Mouse (Mus musculus) midbrain, postnatal 0 days (tissue): ENCODE measurements around the gene Trp63. TPM values are rescaled to one million over a fixed set of nuclear protein-coding genes. Genes with fewer than 3 reads are reported as not detected.

Source experiments
- ATAC-seq: fragments of 200-750 bp; cut with Nextera tagmentation; 2 replicates; pipeline ENCODE4 v1.8.0; 2017; ENCODE audit warnings: moderate number of reproducible peaks, mild to moderate bottlenecking, moderate TSS enrichment, moderate library complexity; ENCODE audit not compliant: low FRiP score
- DNase-seq: peaks from one replicate; pipeline ENCODE4 v3.0.0-alpha.2; 2015; ENCODE audit warnings: low spot score
- H3K27ac ChIP-seq: fragments of 300-500 bp; sonication (generic); 2 replicates; pipeline ENCODE4 v1.5.1; 2014; ENCODE audit warnings: low read depth, mild to moderate bottlenecking, low read length, mixed read lengths
- H3K27me3 ChIP-seq: fragments of 300-500 bp; sonication (generic); 2 replicates; pipeline ENCODE4 v1.6.1; 2014; ENCODE audit warnings: low read length, control low read depth, mixed read lengths; ENCODE audit not compliant: insufficient read depth
- H3K36me3 ChIP-seq: fragments of 300-500 bp; sonication (generic); 2 replicates; pipeline ENCODE4 v1.6.1; 2014; ENCODE audit warnings: low read length, control low read depth, mixed read lengths; ENCODE audit not compliant: insufficient read depth
- H3K4me1 ChIP-seq: fragments of 300-500 bp; sonication (generic); 2 replicates; pipeline ENCODE4 v1.6.1; 2014; ENCODE audit warnings: mild to moderate bottlenecking, control low read depth, antibody characterized with exemption, low read length, mixed read lengths; ENCODE audit not compliant: insufficient read depth
- H3K4me2 ChIP-seq: fragments of 300-500 bp; sonication (generic); 2 replicates; pipeline ENCODE4 v1.6.1; 2014; ENCODE audit warnings: low read depth, mild to moderate bottlenecking, low read length, mixed read lengths; ENCODE audit not compliant: poor library complexity, severe bottlenecking
- H3K4me3 ChIP-seq: fragments of 300-500 bp; sonication (generic); 2 replicates; pipeline ENCODE4 v1.5.1; 2014; ENCODE audit warnings: low read depth, mild to moderate bottlenecking, low read length, moderate library complexity
- H3K9ac ChIP-seq: fragments of 300-500 bp; sonication (generic); replicated peaks from 2 replicates; pipeline ENCODE4 v1.6.1; 2014; ENCODE audit warnings: mild to moderate bottlenecking, low read length, moderate library complexity, mixed read lengths; ENCODE audit not compliant: poor library complexity, severe bottlenecking
- H3K9me3 ChIP-seq: fragments of 300-500 bp; sonication (generic); 2 replicates; pipeline ENCODE4 v1.6.1; 2016; ENCODE audit warnings: low read length, control low read depth
- CTCF ChIP-seq: IDR thresholded peaks from 2 replicates; pipeline ENCODE4 v1.5.1; 2016; ENCODE audit warnings: antibody characterized with exemption, mild to moderate bottlenecking
- WGBS: fragments of 180-500 bp; shearing (Covaris S2); extraction: QIAGEN DNeasy Blood & Tissue Kit; methylation state at CpG from one replicate; pipeline ENCODE4 v1.1.7; 2014; 5-methylcytosine and 5-hydroxymethylcytosine counted together
- polyA plus RNA-seq: library from polyadenylated mRNA; unstranded; fragments of >200 nt; fragmentation: Nextera tagmentation; extraction: Ambion mirVana; gene quantifications from 2 replicates; pipeline ENCODE4 v1.2.1, GENCODE M21; 2015
- total RNA-seq: library from RNA; depleted of rRNA; stranded (reverse); fragments of >200 nt; gene quantifications from 2 replicates; pipeline ENCODE4 v1.2.3, GENCODE M21; 2014

Gene Trp63
- total and polyA plus RNA-seq, 2 experiments from 2014 or later, result 0.10 to 0.55 TPM

GRCm38 (mm10) chr16:25865096-25865869, 181.7 kb downstream of the Trp63 start:
- no peak overlapping the region for H3K27ac ChIP-seq
- H3K9me3 ChIP-seq, result no peaks in the 10 kb centered on the region
- no peak overlapping the region for H3K9ac ChIP-seq
- DNase-seq (peak; percentile 14), ATAC-seq (no peak)
- H3K27me3 ChIP-seq, result no peaks in the 10 kb centered on the region
- TF ChIP-seq CTCF, result no peak
- no peaks in the 10 kb centered on the region for H3K4me1 ChIP-seq
- H3K36me3 ChIP-seq, result no peaks in the 10 kb centered on the region
- no peak overlapping the region for H3K4me2 ChIP-seq
- H3K4me3 ChIP-seq, result no peak overlapping the region
- WGBS, result 45% methylated on average over 7 of the region's 7 CpGs

GRCm38 (mm10) chr16:25871503-25871902, 187.9 kb downstream of the Trp63 start:
- 91% methylated on average over 1 of the region's 1 CpGs for WGBS
- Histone ChIP-seq H3K4me3 (no peak overlapping the region), H3K4me1 (no peaks in the 10 kb centered on the region), H3K9ac (no peak overlapping the region), H3K27ac (no peak overlapping the region), H3K36me3 (no peaks in the 10 kb centered on the region), H3K27me3 (no peaks in the 10 kb centered on the region), H3K4me2 (no peak overlapping the region), H3K9me3 (no peaks in the 10 kb centered on the region)
- DNase-seq (no peak), ATAC-seq (no peak)
- TF ChIP-seq CTCF, result no peak

GRCm38 (mm10) chr16:25875681-25876080, 192.1 kb downstream of the Trp63 start:
- Histone ChIP-seq H3K27me3 (no peaks in the 10 kb centered on the region), H3K4me3 (no peak overlapping the region)
- DNase-seq, result no peak

GRCm38 (mm10) chr16:25877416-25877965, 193.9 kb downstream of the Trp63 start:
- no peaks in the 10 kb centered on the region for H3K9me3 ChIP-seq
- no peaks in the 10 kb centered on the region for H3K27me3 ChIP-seq
- no peak overlapping the region for H3K4me3 ChIP-seq
- no peak overlapping the region for H3K27ac ChIP-seq
- TF ChIP-seq CTCF, result no peak
- no peaks in the 10 kb centered on the region for H3K4me1 ChIP-seq
- no peak for DNase-seq
- H3K4me2 ChIP-seq, result no peak overlapping the region
- no peak for ATAC-seq
- H3K9ac ChIP-seq, result no peak overlapping the region
- H3K36me3 ChIP-seq, result no peaks in the 10 kb centered on the region
- WGBS, result 85% methylated on average over 7 of the region's 7 CpGs

More at GRCm38 (mm10) chr16:25875681-25876080, 192.1 kb downstream of the Trp63 start:
- H3K9me3 ChIP-seq, result no peaks in the 10 kb centered on the region
- H3K9ac ChIP-seq, result no peak overlapping the region
- TF ChIP-seq CTCF, result no peak
- no peaks in the 10 kb centered on the region for H3K36me3 ChIP-seq
- H3K4me2 ChIP-seq, result no peak overlapping the region
- no peaks in the 10 kb centered on the region for H3K4me1 ChIP-seq
- 85% methylated on average over 2 of the region's 2 CpGs for WGBS
- no peak for ATAC-seq
- H3K27ac ChIP-seq, result no peak overlapping the region

- no peak overlapping the region for H3K4me2 ChIP-seq
- no peak overlapping the region for H3K27ac ChIP-seq
- no peak for TF ChIP-seq CTCF
- H3K9me3 ChIP-seq, result no peaks in the 10 kb centered on the region
- no peaks in the 10 kb centered on the region for H3K27me3 ChIP-seq
- no peak for ATAC-seq
- no peaks in the 10 kb centered on the region for H3K4me1 ChIP-seq
- H3K4me3 ChIP-seq, result no peak overlapping the region
- no peak overlapping the region for H3K9ac ChIP-seq
- DNase-seq, result no peak
- H3K36me3 ChIP-seq, result no peaks in the 10 kb centered on the region
Observed at GRCm38 (mm10) chr16:25878116-25878515, 194.6 kb downstream of the Trp63 start.

GRCm38 (mm10) chr16:25899071-25899470, 215.5 kb downstream of the Trp63 start:
- Histone ChIP-seq H3K36me3 (no peaks in the 10 kb centered on the region), H3K4me3 (no peak overlapping the region), H3K27ac (no peak overlapping the region), H3K27me3 (no peaks in the 10 kb centered on the region), H3K9me3 (no peaks in the 10 kb centered on the region), H3K4me2 (no peak overlapping the region), H3K9ac (no peak overlapping the region), H3K4me1 (no peaks in the 10 kb centered on the region)
- no peak for TF ChIP-seq CTCF
- no peak for DNase-seq
- 90% methylated on average over 4 of the region's 4 CpGs for WGBS
- ATAC-seq, result no peak
